Mouse (Mus musculus): Measurements from ENCODE around the gene Srsf6. TPM values are rescaled to one million over a fixed set of nuclear protein-coding genes. Genes with fewer than 3 reads are reported as not detected.
A peak's percentile ranks its signal among the peaks of the same experiment; 100 is the strongest.
"Not testable (repeated sequence)": the region's sequence is repeated elsewhere in the genome, so short reads cannot be mapped to it uniquely, and the experiment has no call there.

The Srsf6 gene
- 279 and 285 TPM in 2 replicates for polyA plus RNA-seq (2016; fragmentation: Nextera tagmentation; extraction: Ambion mirVana)

- H3K27ac ChIP-seq (replicated peaks), result peak within 1 kb of the TSS; percentile 100
- peak within 1 kb of the TSS; percentile 100 for H3K4me3 ChIP-seq
- 0 out of 2 replicates have a peak, but pooled peaks cover 4% of the 10 kb centered on the region for H3K27me3 ChIP-seq (replicated peaks; ENCODE audit: low read depth, poor library complexity, severe bottlenecking)
- H3K4me1 ChIP-seq, result peaks cover 20% of the 10 kb centered on the region
- under 1% methylated on average over 68 of the region's 68 CpGs for WGBS
- peaks cover 39% of the 10 kb centered on the region for H3K36me3 ChIP-seq (replicated peaks)
- no peaks in the 10 kb centered on the region for H3K9me3 ChIP-seq
- DNase-seq (ENCODE audit: low spot score), result peak; percentile 90
These were observed at the start of gene Srsf6 for GRCm38 (mm10) chr2:162931123-162931673. Gene Srsf6, plus strand, starts transcription at chr2:162931528.

- Histone ChIP-seq H3K36me3 (replicated peaks) (no peaks in the 10 kb centered on the region), H3K4me1 (peaks cover 1% of the 10 kb centered on the region; the same call in 1 of the 2 replicates), H3K27ac (replicated peaks) (no peak overlapping the region), H3K9me3 (no peaks in the 10 kb centered on the region), H3K27me3 (replicated peaks; ENCODE audit: low read depth, poor library complexity, severe bottlenecking) (no peaks in the 10 kb centered on the region), H3K4me3 (no peak overlapping the region)
- WGBS, result 77% methylated on average over 2 of the region's 2 CpGs
- DNase-seq (ENCODE audit: low spot score), result no peak
These were observed 47.2 kb upstream of the Srsf6 start for GRCm38 (mm10) chr2:162884101-162884500.

GRCm38 (mm10) chr2:162887121-162887520, 44.2 kb upstream of the Srsf6 start:
- 82% methylated on average over 5 of the region's 5 CpGs for WGBS

GRCm38 (mm10) chr2:162888677-162889076, 42.7 kb upstream of the Srsf6 start:
- Histone ChIP-seq H3K27me3 (replicated peaks; ENCODE audit: low read depth, poor library complexity, severe bottlenecking) (no peaks in the 10 kb centered on the region), H3K4me3 (no peak overlapping the region), H3K27ac (replicated peaks) (no peak overlapping the region), H3K9me3 (no peaks in the 10 kb centered on the region), H3K4me1 (peaks cover 3% of the 10 kb centered on the region; the same call in 1 of the 2 replicates), H3K36me3 (replicated peaks) (no peaks in the 10 kb centered on the region)
- no peak for DNase-seq (ENCODE audit: low spot score)
- WGBS, result 84% methylated on average over 8 of the region's 8 CpGs

More at GRCm38 (mm10) chr2:162887121-162887520, 44.2 kb upstream of the Srsf6 start:
- Histone ChIP-seq H3K4me3 (no peak overlapping the region), H3K27ac (replicated peaks) (no peak overlapping the region), H3K9me3 (no peaks in the 10 kb centered on the region), H3K27me3 (replicated peaks; ENCODE audit: low read depth, poor library complexity, severe bottlenecking) (no peaks in the 10 kb centered on the region), H3K4me1 (peaks cover 3% of the 10 kb centered on the region; the same call in 1 of the 2 replicates), H3K36me3 (replicated peaks) (no peaks in the 10 kb centered on the region)
- DNase-seq (ENCODE audit: low spot score), result no peak

- 65% methylated on average over 7 of the region's 7 CpGs for WGBS
- H3K27ac ChIP-seq (replicated peaks), result no peak overlapping the region
- DNase-seq (ENCODE audit: low spot score), result no peak
- no peaks in the 10 kb centered on the region for H3K27me3 ChIP-seq (replicated peaks; ENCODE audit: low read depth, poor library complexity, severe bottlenecking)
- H3K9me3 ChIP-seq, result no peaks in the 10 kb centered on the region
- H3K4me1 ChIP-seq, result peaks cover 3% of the 10 kb centered on the region; the same call in 1 of the 2 replicates
- H3K4me3 ChIP-seq, result no peak overlapping the region
- H3K36me3 ChIP-seq (replicated peaks), result no peaks in the 10 kb centered on the region
These were observed 42.1 kb upstream of the Srsf6 start for GRCm38 (mm10) chr2:162889191-162889590.

GRCm38 (mm10) chr2:162889731-162890130, 41.6 kb upstream of the Srsf6 start:
- no peak overlapping the region for H3K27ac ChIP-seq (replicated peaks)
- peaks cover 3% of the 10 kb centered on the region; the same call in 1 of the 2 replicates for H3K4me1 ChIP-seq
- H3K36me3 ChIP-seq (replicated peaks), result no peaks in the 10 kb centered on the region
- H3K27me3 ChIP-seq (replicated peaks; ENCODE audit: low read depth, poor library complexity, severe bottlenecking), result no peaks in the 10 kb centered on the region
- WGBS, result 81% methylated on average over 12 of the region's 12 CpGs
- H3K4me3 ChIP-seq, result no peak overlapping the region
- H3K9me3 ChIP-seq, result no peaks in the 10 kb centered on the region
- DNase-seq (ENCODE audit: low spot score), result no peak

- not testable (repeated sequence) for H3K4me3 ChIP-seq; H3K36me3 ChIP-seq (replicated peaks); H3K4me1 ChIP-seq; H3K9me3 ChIP-seq; H3K27ac ChIP-seq (replicated peaks); H3K27me3 ChIP-seq (replicated peaks; ENCODE audit: low read depth, poor library complexity, severe bottlenecking); DNase-seq (ENCODE audit: low spot score)
- WGBS, result 86% methylated on average over 3 of the region's 3 CpGs
These were observed 38.3 kb upstream of the Srsf6 start for GRCm38 (mm10) chr2:162892979-162893378.

- WGBS, result 88% methylated on average over 20 of the region's 20 CpGs
- not testable (repeated sequence) for H3K36me3 ChIP-seq (replicated peaks); H3K9me3 ChIP-seq; DNase-seq (ENCODE audit: low spot score); H3K4me3 ChIP-seq; H3K27me3 ChIP-seq (replicated peaks; ENCODE audit: low read depth, poor library complexity, severe bottlenecking); H3K27ac ChIP-seq (replicated peaks)
- peaks cover 13% of the 10 kb centered on the region for H3K4me1 ChIP-seq
These were observed 32.1 kb upstream of the Srsf6 start for GRCm38 (mm10) chr2:162899256-162899655.

GRCm38 (mm10) chr2:162899880-162900589, 31.3 kb upstream of the Srsf6 start:
- no peak for DNase-seq (ENCODE audit: low spot score)
- Histone ChIP-seq H3K27ac (replicated peaks) (no peak overlapping the region), H3K27me3 (replicated peaks; ENCODE audit: low read depth, poor library complexity, severe bottlenecking) (no peaks in the 10 kb centered on the region), H3K9me3 (no peaks in the 10 kb centered on the region), H3K4me1 (peaks cover 13% of the 10 kb centered on the region), H3K4me3 (no peak overlapping the region), H3K36me3 (replicated peaks) (no peaks in the 10 kb centered on the region)
- WGBS, result 75% methylated on average over 12 of the region's 12 CpGs

- no peaks in the 10 kb centered on the region for H3K27me3 ChIP-seq (replicated peaks; ENCODE audit: low read depth, poor library complexity, severe bottlenecking)
- peaks cover 13% of the 10 kb centered on the region for H3K4me1 ChIP-seq
- H3K4me3 ChIP-seq, result no peak overlapping the region
- H3K27ac ChIP-seq (replicated peaks), result no peak overlapping the region
- no peak for DNase-seq (ENCODE audit: low spot score)
- H3K9me3 ChIP-seq, result no peaks in the 10 kb centered on the region
- no peaks in the 10 kb centered on the region for H3K36me3 ChIP-seq (replicated peaks)
- WGBS, result 37% methylated on average over 2 of the region's 2 CpGs
These were observed 30.8 kb upstream of the Srsf6 start for GRCm38 (mm10) chr2:162900590-162900916.

GRCm38 (mm10) chr2:162905902-162906301, 25.4 kb upstream of the Srsf6 start:
- Histone ChIP-seq H3K9me3 (no peaks in the 10 kb centered on the region), H3K27ac (replicated peaks) (no peak overlapping the region), H3K4me1 (peaks cover 12% of the 10 kb centered on the region), H3K4me3 (no peak overlapping the region), H3K27me3 (replicated peaks; ENCODE audit: low read depth, poor library complexity, severe bottlenecking) (peaks cover 7% of the 10 kb centered on the region; the same call in 1 of the 2 replicates), H3K36me3 (replicated peaks) (no peaks in the 10 kb centered on the region)
- WGBS, result 63% methylated on average over 4 of the region's 4 CpGs
- DNase-seq (ENCODE audit: low spot score), result no peak

GRCm38 (mm10) chr2:162908052-162908491, 23.3 kb upstream of the Srsf6 start:
- H3K27ac ChIP-seq (replicated peaks), result no peak overlapping the region; the same call in 1 of the 2 replicates
- DNase-seq (ENCODE audit: low spot score), result no peak
- H3K4me1 ChIP-seq, result peaks cover 11% of the 10 kb centered on the region

GRCm38 (mm10) chr2:162914040-162914439, 17.3 kb upstream of the Srsf6 start:
- no peak overlapping the region for H3K4me3 ChIP-seq
- H3K27ac ChIP-seq (replicated peaks), result no peak overlapping the region
- H3K27me3 ChIP-seq (replicated peaks; ENCODE audit: low read depth, poor library complexity, severe bottlenecking), result no peaks in the 10 kb centered on the region
- WGBS, result 83% methylated on average over 3 of the region's 3 CpGs
- no peaks in the 10 kb centered on the region for H3K36me3 ChIP-seq (replicated peaks)
- no peak for DNase-seq (ENCODE audit: low spot score)
- H3K9me3 ChIP-seq, result no peaks in the 10 kb centered on the region
- H3K4me1 ChIP-seq, result no peaks in the 10 kb centered on the region

More at GRCm38 (mm10) chr2:162908052-162908491, 23.3 kb upstream of the Srsf6 start:
- Histone ChIP-seq H3K36me3 (replicated peaks) (no peaks in the 10 kb centered on the region), H3K4me3 (no peak overlapping the region), H3K27me3 (replicated peaks; ENCODE audit: low read depth, poor library complexity, severe bottlenecking) (peaks cover 7% of the 10 kb centered on the region; the same call in 1 of the 2 replicates), H3K9me3 (no peaks in the 10 kb centered on the region)
- 52% methylated on average over 16 of the region's 16 CpGs for WGBS
